In genomic region chr5:37743889-37744707, GRCm38 (mm10) we compare ENCODE assay signal across 25 mouse cellular contexts. TPM values are rescaled to one million over a fixed set of nuclear protein-coding genes. Genes with fewer than 3 reads are reported as not detected.
DNase-seq lines count a peak whose midpoint lies in the region; ATAC-seq and TF ChIP-seq lines count a peak whose summit lies in the region.
"Had no signal": no experiment of that assay in that cellular context is flagged by ENCODE, and none has a peak within 500 bp of the region (broad histone marks: within the 10 kb centered on the region; RNA-seq: fewer than 3 reads in every experiment).

No protein-coding gene starts in this region.

- peaks cover 12% of the 10 kb centered on the region for H3K4me1 ChIP-seq in embryonic facial prominence, embryonic 13.5 days
- no peaks in the 10 kb centered on the region for H3K4me1 ChIP-seq in embryonic facial prominence, embryonic 10.5 days
- H3K4me1 ChIP-seq in lung, postnatal 0 days (ENCODE audit: insufficient read depth, low read depth, low read length) = no peaks in the 10 kb centered on the region
- H3K4me1 ChIP-seq: megakaryocyte, embryonic 14.5 days; midbrain, embryonic 13.5 days had no signal

- H3K9me3 ChIP-seq in embryonic facial prominence, embryonic 13.5 days = no peaks in the 10 kb centered on the region
- H3K9me3 ChIP-seq in embryonic facial prominence, embryonic 10.5 days = no peaks in the 10 kb centered on the region
- 0 out of 2 replicates have a peak, but pooled peaks cover 2% of the 10 kb centered on the region for H3K9me3 ChIP-seq in lung, postnatal 0 days (ENCODE audit: low read length)
- H3K9me3 ChIP-seq: heart, embryonic 12.5 days; megakaryocyte, embryonic 14.5 days; midbrain, embryonic 13.5 days had no signal

- no peak overlapping the region for H3K4me3 ChIP-seq in embryonic facial prominence, embryonic 13.5 days
- no peak overlapping the region for H3K4me3 ChIP-seq in embryonic facial prominence, embryonic 10.5 days
- no peak overlapping the region for H3K4me3 ChIP-seq in lung, postnatal 0 days (ENCODE audit: low read depth, low read length)
- H3K4me3 ChIP-seq: heart, embryonic 12.5 days; hindbrain, embryonic 10.5 days; megakaryocyte, embryonic 14.5 days; midbrain, embryonic 13.5 days had no signal

- ATAC-seq in embryonic facial prominence, embryonic 13.5 days (ENCODE audit: insufficient number of reproducible peaks, insufficient read depth, low FRiP score, low TSS enrichment, low read depth) = no peak
- peak; percentile 77 for ATAC-seq in lung, postnatal 0 days
- ATAC-seq: activated CD4-positive, CD25-positive, alpha-beta regulatory T cell, adult 4 months; forebrain, postnatal 0 days; intestine, postnatal 0 days; liver, postnatal 0 days; midbrain, embryonic 13.5 days had no signal

- no peak for DNase-seq in embryonic facial prominence, embryonic 10.5 days (ENCODE audit: low spot score)
- DNase-seq in lung, adult 18-20 months = peak; percentile 15 to 24
- no peak for DNase-seq in lung, postnatal 14 days
- DNase-seq in lung, postnatal 0 days (ENCODE audit: low spot score) = peak; percentile 35
- DNase-seq in ovary, postnatal 10 days (ENCODE audit: low spot score) = no peak
- DNase-seq in adipocyte (ENCODE audit: low spot score) = no peak
- DNase-seq: adrenal gland, postnatal 14 days; cerebellum, adult 2 months; cerebellum, postnatal 36 days; embryo, embryonic 11 days; forebrain, postnatal 0 days; heart, adult 11 months; kidney, postnatal 4 days; liver, postnatal 0 days; right cerebral cortex, postnatal 4 days; thymus, postnatal 25 days had no signal

- H3K36me3 ChIP-seq in embryonic facial prominence, embryonic 13.5 days = no peaks in the 10 kb centered on the region
- H3K36me3 ChIP-seq in embryonic facial prominence, embryonic 10.5 days (replicated peaks) = no peaks in the 10 kb centered on the region
- H3K36me3 ChIP-seq in lung, postnatal 0 days (ENCODE audit: insufficient read depth, low read length) = no peaks in the 10 kb centered on the region
- H3K36me3 ChIP-seq: heart, embryonic 12.5 days; hindbrain, embryonic 10.5 days; midbrain, embryonic 13.5 days had no signal

- TF ChIP-seq CTCF in lung, postnatal 0 days (IDR thresholded peaks at IDR 0.05) = no peak

- peak overlapping the region; percentile 58 for H3K27ac ChIP-seq in embryonic facial prominence, embryonic 13.5 days
- no peak overlapping the region for H3K27ac ChIP-seq in embryonic facial prominence, embryonic 10.5 days (replicated peaks)
- no peak overlapping the region for H3K27ac ChIP-seq in lung, postnatal 0 days (ENCODE audit: low read length)
- H3K27ac ChIP-seq: hindbrain, embryonic 10.5 days; midbrain, embryonic 13.5 days had no signal

- no peaks in the 10 kb centered on the region for H3K27me3 ChIP-seq in embryonic facial prominence, embryonic 13.5 days
- H3K27me3 ChIP-seq in embryonic facial prominence, embryonic 10.5 days (replicated peaks; ENCODE audit: low read depth, poor library complexity, severe bottlenecking) = no peaks in the 10 kb centered on the region
- no peaks in the 10 kb centered on the region for H3K27me3 ChIP-seq in lung, postnatal 0 days (replicated peaks; ENCODE audit: insufficient read depth, low read length)
- H3K27me3 ChIP-seq: heart, embryonic 12.5 days; megakaryocyte, embryonic 14.5 days; midbrain, embryonic 13.5 days had no signal

- no peak overlapping the region for H3K9ac ChIP-seq in embryonic facial prominence, embryonic 13.5 days
- H3K9ac ChIP-seq in lung, postnatal 0 days (replicated peaks; ENCODE audit: low read depth) = no peak overlapping the region
- H3K9ac ChIP-seq: forebrain, postnatal 0 days; heart, embryonic 12.5 days; liver, postnatal 0 days; midbrain, embryonic 13.5 days had no signal

- TF ChIP-seq EP300 in lung, postnatal 0 days (IDR thresholded peaks at IDR 0.05) = no peak

- no peak overlapping the region for H3K4me2 ChIP-seq in embryonic facial prominence, embryonic 13.5 days
- no peak overlapping the region for H3K4me2 ChIP-seq in lung, postnatal 0 days (replicated peaks; ENCODE audit: low read depth, low read length)
- H3K4me2 ChIP-seq: heart, embryonic 12.5 days; liver, embryonic 11.5 days; midbrain, embryonic 13.5 days had no signal

- 56% methylated on average over 13 of the region's 13 CpGs for WGBS in embryonic facial prominence, embryonic 13.5 days
- 80% methylated on average over 13 of the region's 13 CpGs for WGBS in embryonic facial prominence, embryonic 10.5 days
- WGBS in lung, postnatal 0 days = 48% methylated on average over 13 of the region's 13 CpGs

RNA-seq across cellular contexts. Expression of gene Cytl1, which starts 8.8 kb away (rescaled TPM):
- polyA plus RNA-seq in embryonic facial prominence, embryonic 13.5 days (2015; fragmentation: Nextera tagmentation; extraction: Ambion mirVana) = 39.9 and 74.9 TPM in 2 replicates
- polyA plus RNA-seq in embryonic facial prominence, embryonic 10.5 days (2016; fragmentation: Nextera tagmentation; extraction: Ambion mirVana) = 0.41 TPM in 2 replicates
- polyA plus RNA-seq in lung, postnatal 0 days (2015; fragmentation: Nextera tagmentation; extraction: Ambion mirVana) = 5.7 and 5.8 TPM in 2 replicates
- polyA plus RNA-seq: activated CD4-positive, CD25-positive, alpha-beta regulatory T cell, adult 4 months; intestine, postnatal 0 days; liver, embryonic 11.5 days; liver, postnatal 0 days; stomach, embryonic 14.5 days had no signal

RNA-seq across cellular contexts. Expression of gene Stk32b, which starts 27.1 kb away (rescaled TPM):
- polyA plus RNA-seq in embryonic facial prominence, embryonic 13.5 days (2015; fragmentation: Nextera tagmentation; extraction: Ambion mirVana) = 5.5 and 10.9 TPM in 2 replicates
- polyA plus RNA-seq in embryonic facial prominence, embryonic 10.5 days (2016; fragmentation: Nextera tagmentation; extraction: Ambion mirVana) = 0.57 and 0.62 TPM in 2 replicates
- polyA plus RNA-seq in lung, postnatal 0 days (2015; fragmentation: Nextera tagmentation; extraction: Ambion mirVana) = 0.05 TPM in 1 of 2 replicates, not detected in the other
- polyA plus RNA-seq: activated CD4-positive, CD25-positive, alpha-beta regulatory T cell, adult 4 months had no signal

Comparison
In these comparisons a context has a peak if more than half of its experiments do, and no peak if none do; other contexts are left out.
1. DNase-seq: peak in lung, adult 18-20 months (2 of 2) and lung, postnatal 0 days (single experiment); none in embryonic facial prominence, embryonic 10.5 days (single experiment), lung, postnatal 14 days (single experiment), ovary, postnatal 10 days (single experiment) and adipocyte (single experiment).